Mouse (Mus musculus) cortical plate, adult 2 months (tissue): ENCODE data around the gene Zfp69.

ENCODE experiments used
- CTCF ChIP-seq: fragments of 200-500 bp; IDR thresholded peaks from 2 replicates; pipeline ENCODE4 v1.5.1; 2011; ENCODE audit warnings: mild to moderate bottlenecking, control low read depth, low read length; ENCODE audit not compliant: insufficient read depth; ENCODE audit errors: extremely low read depth
- POLR2A ChIP-seq: fragments of 200-500 bp; IDR thresholded peaks from 2 replicates; pipeline ENCODE4 v1.6.1; 2011; ENCODE audit warnings: mild to moderate bottlenecking, low read length, control low read depth; ENCODE audit not compliant: insufficient read depth; ENCODE audit errors: extremely low read depth

- TF ChIP-seq CTCF (no peak), POLR2A (no peak)
Measured at GRCm38 (mm10) chr4:120914501-120914900, 37.0 kb downstream of the Zfp69 start.
